In genomic region chr16:23901411-23901810, GRCm38 (mm10) we compare ENCODE assay signal across 25 mouse cellular contexts. TPM values are rescaled to one million over a fixed set of nuclear protein-coding genes. Genes with fewer than 3 reads are reported as not detected.
"Had no signal": no experiment of that assay in that cellular context is flagged by ENCODE, and none has a peak within 500 bp of the region (broad histone marks: within the 10 kb centered on the region; RNA-seq: fewer than 3 reads in every experiment).

No protein-coding gene starts in this region.

- H3K27ac ChIP-seq: kidney, embryonic 15.5 days; limb, embryonic 12.5 days; limb, embryonic 15.5 days; liver, embryonic 14.5 days; macrophage; midbrain, embryonic 13.5 days; neural tube, embryonic 12.5 days; neural tube, embryonic 15.5 days; stomach, postnatal 0 days had no signal

- H3K4me3 ChIP-seq: kidney, embryonic 15.5 days; limb, embryonic 12.5 days; limb, embryonic 15.5 days; midbrain, embryonic 13.5 days; neural tube, embryonic 12.5 days; neural tube, embryonic 15.5 days had no signal

- H3K36me3 ChIP-seq: kidney, embryonic 15.5 days; limb, embryonic 12.5 days; limb, embryonic 15.5 days; midbrain, embryonic 13.5 days; neural tube, embryonic 12.5 days; neural tube, embryonic 15.5 days had no signal

- H3K27me3 ChIP-seq: midbrain, embryonic 13.5 days; neural tube, embryonic 15.5 days had no signal

- DNase-seq: kidney, adult 8-10 months; kidney, postnatal 10 days; kidney, postnatal 36 days; layer of hippocampus, postnatal 36 days; left cerebral cortex, postnatal 4 days; liver, postnatal 0 days; lung, embryonic 14.5 days; right cerebral cortex, adult 18-20 months; right cerebral cortex, postnatal 14 days; right cerebral cortex, postnatal 4 days; thymus, adult 18-20 months; thymus, postnatal 4 days had no signal

- H3K4me2 ChIP-seq: kidney, embryonic 15.5 days; limb, embryonic 12.5 days; limb, embryonic 15.5 days; liver, embryonic 11.5 days; lung, embryonic 14.5 days; midbrain, embryonic 13.5 days; neural tube, embryonic 12.5 days; neural tube, embryonic 15.5 days had no signal

RNA-seq across cellular contexts. Expression of gene Sst, which starts 10.7 kb away (rescaled TPM):
- total RNA-seq: megakaryocyte, adult 5-6 weeks had no signal
- polyA plus RNA-seq: liver, postnatal 0 days; lung, embryonic 14.5 days; lung, postnatal 0 days; macrophage had no signal

RNA-seq across cellular contexts. Expression of gene Rtp2, which starts 30.8 kb away (rescaled TPM):
- total RNA-seq: megakaryocyte, adult 5-6 weeks had no signal
- polyA plus RNA-seq: kidney, embryonic 15.5 days; limb, embryonic 12.5 days; limb, embryonic 15.5 days; liver, embryonic 11.5 days; liver, embryonic 14.5 days; liver, postnatal 0 days; lung, embryonic 14.5 days; lung, postnatal 0 days; macrophage; midbrain, embryonic 13.5 days; neural tube, embryonic 12.5 days; neural tube, embryonic 15.5 days; stomach, embryonic 14.5 days; stomach, postnatal 0 days had no signal
